Mouse (Mus musculus): ENCODE measurements around the gene Neurod1. TPM values are rescaled to one million over a fixed set of nuclear protein-coding genes. Genes with fewer than 3 reads are reported as not detected.

Gene Neurod1
- polyA plus RNA-seq (2015; fragmentation: Nextera tagmentation; extraction: Ambion mirVana): 29.7 and 36.7 TPM in 2 replicates

DNA sequence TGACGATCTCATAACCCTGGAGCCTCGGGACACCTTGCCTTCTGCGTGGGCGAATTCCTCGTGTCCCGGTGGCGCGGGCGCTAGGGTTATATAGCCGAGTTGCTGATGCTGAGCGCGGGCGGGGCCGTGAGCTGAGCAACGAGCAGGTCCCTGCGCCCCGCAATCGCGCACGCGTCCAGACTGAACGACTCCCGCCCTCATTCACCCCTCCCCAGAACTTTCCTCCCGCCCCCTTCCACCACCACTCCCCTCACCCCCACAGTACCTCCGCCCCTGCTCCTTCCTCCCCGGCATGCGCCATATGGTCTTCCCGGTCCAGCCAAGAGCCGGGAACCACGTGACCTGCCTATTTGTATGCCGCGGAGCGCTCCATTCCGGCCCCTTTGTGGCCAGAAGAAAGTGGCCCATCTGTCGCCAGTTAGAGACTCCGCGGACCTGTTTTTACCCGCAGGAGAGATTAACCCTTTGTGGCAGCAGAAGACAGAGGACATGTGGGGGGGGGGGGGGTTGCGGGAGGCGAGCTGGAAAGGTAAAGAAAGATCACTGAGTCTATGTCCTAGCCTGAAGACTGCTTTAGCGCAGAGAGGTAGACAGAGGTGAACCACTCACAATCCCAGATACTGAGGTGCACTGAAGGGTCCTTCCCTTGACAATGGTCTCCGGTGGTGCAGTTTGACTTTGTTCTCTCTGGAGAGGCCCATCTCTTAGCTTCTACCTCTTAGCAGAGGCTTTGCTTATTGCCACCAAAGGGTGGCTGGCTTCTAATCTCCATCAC lies at the start of gene Neurod1, which contains the start of gene Cerkl:
Gene Neurod1 (minus strand): TSS at position 177 of the 775 bp plus-strand sequence.
Gene Cerkl (minus strand): TSS at position 211 of the 775 bp plus-strand sequence.
- peak within 1 kb of the TSS; percentile 80 for H3K27ac ChIP-seq (replicated peaks)
- 1% methylated on average over 42 of the region's 42 CpGs for whole genome bisulfite sequencing
- peak within 1 kb of the TSS; percentile 72 for H3K4me2 ChIP-seq
- H3K4me3 ChIP-seq: peak within 1 kb of the TSS; percentile 47
- H3K4me1 ChIP-seq (replicated peaks): peaks cover 71% of the 10 kb centered on the region
- H3K36me3 ChIP-seq: no peaks in the 10 kb centered on the region
- peak within 1 kb of the TSS; percentile 70 for H3K9ac ChIP-seq
- no peaks in the 10 kb centered on the region for H3K9me3 ChIP-seq
- H3K27me3 ChIP-seq: peaks cover 73% of the 10 kb centered on the region
- peak; percentile 83 for ATAC-seq (ENCODE audit: low read depth)

DNA sequence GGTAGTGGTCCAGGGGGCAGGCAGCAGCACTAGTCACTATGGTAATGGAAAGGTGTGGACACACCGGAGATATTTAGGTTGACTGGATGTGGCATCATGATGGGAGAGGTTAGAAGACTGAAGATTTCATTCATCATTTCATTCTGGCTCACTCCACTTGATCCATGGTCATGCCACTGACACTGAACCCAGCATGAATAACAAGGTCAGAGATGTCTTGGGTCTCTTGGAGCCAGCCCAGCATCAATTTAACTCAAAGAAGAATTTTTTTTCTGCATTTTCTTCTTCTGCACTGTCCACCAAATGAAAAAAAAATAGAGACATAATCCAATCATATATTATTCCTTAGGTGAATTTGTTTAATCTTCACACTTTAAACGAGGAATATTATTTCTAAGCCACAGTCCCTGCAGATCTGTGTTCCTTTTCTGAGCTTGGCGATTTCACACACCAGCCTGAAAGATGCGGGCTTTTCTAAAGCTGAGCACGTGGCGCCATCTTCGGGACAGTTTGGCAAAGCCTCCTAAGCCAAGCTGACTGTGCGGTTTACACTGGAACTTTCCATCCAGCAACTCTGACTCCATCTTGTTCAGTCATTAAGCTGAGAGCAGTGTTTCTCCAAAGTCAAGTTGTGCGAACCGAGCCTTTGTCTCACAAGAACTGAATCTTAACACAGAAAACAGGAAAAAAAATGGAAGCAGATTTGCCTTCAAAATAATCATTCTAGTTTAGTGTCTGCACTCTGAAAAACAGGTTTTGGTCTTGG lies 42.6 kb upstream of the Neurod1 start:
- peak; percentile 67; the same call in 1 of the 2 replicates for ATAC-seq (ENCODE audit: low read depth)
- Histone ChIP-seq H3K9me3 (no peaks in the 10 kb centered on the region), H3K9ac (no peak overlapping the region), H3K4me2 (no peak overlapping the region), H3K4me3 (no peak overlapping the region), H3K36me3 (no peaks in the 10 kb centered on the region), H3K4me1 (replicated peaks) (no peaks in the 10 kb centered on the region), H3K27me3 (0 out of 2 replicates have a peak, but pooled peaks cover 6% of the 10 kb centered on the region), H3K27ac (replicated peaks) (no peak overlapping the region)
- 24% methylated on average over 10 of the region's 10 CpGs for WGBS

DNA sequence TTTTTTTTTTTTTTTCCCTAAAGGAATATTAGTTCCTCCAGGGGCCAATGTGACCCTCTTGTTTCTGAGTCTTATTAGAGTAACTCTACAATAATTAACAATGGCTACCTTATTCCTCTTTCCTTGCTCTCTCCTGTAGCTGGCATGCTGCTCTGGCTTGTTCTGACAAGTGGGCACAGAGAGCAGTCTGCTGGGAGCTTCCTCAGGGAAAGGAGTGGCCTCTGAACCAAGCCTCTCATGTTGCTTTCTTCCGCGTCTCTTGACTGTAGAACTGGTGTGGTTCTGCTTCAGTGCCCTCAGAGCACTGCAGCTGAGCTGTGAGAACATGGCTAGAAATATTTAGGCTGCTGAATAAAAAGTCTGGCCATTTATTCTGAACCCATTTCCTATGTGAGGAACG lies 28.6 kb upstream of the Neurod1 start:
- no peak overlapping the region for H3K4me2 ChIP-seq
- no peaks in the 10 kb centered on the region for H3K9me3 ChIP-seq
- H3K9ac ChIP-seq: no peak overlapping the region
- ATAC-seq (ENCODE audit: low read depth): no peak
- H3K4me1 ChIP-seq (replicated peaks): no peaks in the 10 kb centered on the region
- no peaks in the 10 kb centered on the region for H3K27me3 ChIP-seq
- 63% methylated on average over 3 of the region's 3 CpGs for WGBS
- H3K36me3 ChIP-seq: no peaks in the 10 kb centered on the region
- H3K27ac ChIP-seq (replicated peaks): no peak overlapping the region
- no peak overlapping the region for H3K4me3 ChIP-seq

DNA sequence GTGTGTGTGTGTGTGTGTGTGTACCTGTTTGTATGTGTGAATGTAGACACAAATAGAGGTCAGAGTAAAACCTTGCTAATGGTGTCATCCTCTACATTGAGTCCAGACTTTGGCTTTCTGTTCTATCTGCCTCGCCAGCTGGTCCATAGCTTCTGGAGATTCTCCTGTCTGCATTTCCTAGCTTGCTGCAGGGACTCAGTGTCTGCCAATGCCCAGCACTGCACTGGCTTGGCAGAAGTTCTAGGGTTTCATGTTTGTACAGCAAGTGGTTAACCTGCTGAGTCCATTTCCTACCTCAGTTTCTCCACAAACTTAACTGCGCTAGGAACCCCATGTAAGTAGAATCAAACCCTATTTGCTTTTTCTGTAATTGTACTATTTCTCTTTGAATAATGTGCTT lies 26.0 kb upstream of the Neurod1 start:
- H3K4me3 ChIP-seq: no peak overlapping the region
- H3K4me2 ChIP-seq: no peak overlapping the region
- H3K4me1 ChIP-seq (replicated peaks): no peaks in the 10 kb centered on the region
- H3K36me3 ChIP-seq: no peaks in the 10 kb centered on the region
- H3K9me3 ChIP-seq: no peaks in the 10 kb centered on the region
- ATAC-seq (ENCODE audit: low read depth): no peak
- no peak overlapping the region for H3K27ac ChIP-seq (replicated peaks)
- H3K27me3 ChIP-seq: no peaks in the 10 kb centered on the region
- WGBS: 91% methylated on average over 2 of the region's 2 CpGs
- H3K9ac ChIP-seq: no peak overlapping the region

DNA sequence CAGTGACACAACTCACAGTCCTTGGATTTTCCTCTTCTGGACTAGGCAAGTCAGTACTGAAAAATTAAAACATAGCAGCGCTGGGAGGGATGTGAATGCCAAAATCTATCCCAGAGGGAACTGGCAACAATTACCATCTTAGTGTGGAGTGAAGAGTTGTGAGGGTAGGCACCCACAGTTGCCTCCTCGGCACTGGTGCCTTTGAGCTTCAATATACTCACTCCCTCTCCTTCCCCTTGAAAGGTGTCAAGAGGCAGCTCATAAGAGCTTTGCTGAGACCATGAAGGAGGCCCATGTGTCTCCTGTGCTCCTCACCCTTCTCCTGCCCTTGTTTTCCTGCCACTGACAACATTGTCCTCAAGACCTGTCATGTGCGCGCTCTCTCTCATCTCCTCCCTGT lies 5.9 kb upstream of the Neurod1 start:
- Histone ChIP-seq H3K9me3 (no peaks in the 10 kb centered on the region), H3K4me2 (no peak overlapping the region), H3K36me3 (no peaks in the 10 kb centered on the region), H3K4me3 (no peak overlapping the region), H3K27me3 (peaks cover 59% of the 10 kb centered on the region), H3K4me1 (replicated peaks) (peaks cover 33% of the 10 kb centered on the region), H3K9ac (no peak overlapping the region), H3K27ac (replicated peaks) (no peak overlapping the region)
- ATAC-seq (ENCODE audit: low read depth): no peak
- WGBS: 86% methylated on average over 4 of the region's 4 CpGs

DNA sequence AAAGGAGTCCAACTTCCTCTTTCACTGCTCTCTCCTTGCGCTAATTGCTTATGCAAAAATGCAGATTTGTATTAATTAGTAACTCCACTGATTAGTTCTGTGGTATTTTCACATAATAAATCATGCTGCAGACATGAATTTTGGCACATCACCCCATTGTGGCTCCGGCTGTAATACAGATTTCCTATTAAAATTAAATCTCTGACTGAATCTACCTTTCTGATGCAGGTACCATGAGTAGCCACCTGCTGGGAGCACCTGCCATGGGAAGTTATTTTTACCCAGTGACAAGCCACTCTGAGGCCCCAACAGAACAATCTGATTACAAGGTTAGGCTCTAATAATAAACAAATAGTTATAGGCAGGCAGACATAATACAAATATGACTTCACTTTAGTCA lies 5.3 kb upstream of the Neurod1 start:
- Histone ChIP-seq H3K27ac (replicated peaks) (no peak overlapping the region), H3K36me3 (no peaks in the 10 kb centered on the region), H3K27me3 (peaks cover 62% of the 10 kb centered on the region), H3K9me3 (no peaks in the 10 kb centered on the region), H3K4me2 (no peak overlapping the region), H3K4me3 (no peak overlapping the region), H3K4me1 (replicated peaks) (peaks cover 38% of the 10 kb centered on the region), H3K9ac (no peak overlapping the region)
- WGBS: 81% methylated on average over 2 of the region's 2 CpGs
- no peak for ATAC-seq (ENCODE audit: low read depth)

DNA sequence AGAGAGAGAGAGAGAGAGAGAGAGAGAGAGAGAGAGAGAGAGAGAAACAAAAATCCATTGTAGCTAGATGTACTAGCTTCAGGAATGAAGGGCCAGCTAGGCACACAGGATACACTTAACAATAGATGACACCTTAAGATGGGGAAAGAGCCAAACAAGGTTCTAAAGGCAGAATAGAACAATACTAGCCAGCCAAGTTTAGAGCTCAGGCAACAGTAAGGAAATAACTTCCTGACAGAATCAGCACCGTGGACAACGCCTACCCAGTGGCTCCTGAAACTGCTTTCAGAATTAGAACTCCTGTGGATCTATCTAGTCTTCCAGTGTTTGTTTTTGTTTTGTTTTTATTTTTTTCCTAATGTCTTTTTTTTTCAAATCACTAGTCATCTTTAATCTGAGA lies 4.0 kb upstream of the Neurod1 start:
- Histone ChIP-seq H3K9ac (no peak overlapping the region), H3K4me1 (replicated peaks) (peaks cover 51% of the 10 kb centered on the region), H3K36me3 (no peaks in the 10 kb centered on the region), H3K4me2 (peak overlapping the region; percentile 48), H3K27ac (replicated peaks) (no peak overlapping the region), H3K4me3 (no peak overlapping the region), H3K27me3 (peaks cover 71% of the 10 kb centered on the region), H3K9me3 (no peaks in the 10 kb centered on the region)
- WGBS: 8% methylated on average over 2 of the region's 2 CpGs
- ATAC-seq (ENCODE audit: low read depth): no peak

DNA sequence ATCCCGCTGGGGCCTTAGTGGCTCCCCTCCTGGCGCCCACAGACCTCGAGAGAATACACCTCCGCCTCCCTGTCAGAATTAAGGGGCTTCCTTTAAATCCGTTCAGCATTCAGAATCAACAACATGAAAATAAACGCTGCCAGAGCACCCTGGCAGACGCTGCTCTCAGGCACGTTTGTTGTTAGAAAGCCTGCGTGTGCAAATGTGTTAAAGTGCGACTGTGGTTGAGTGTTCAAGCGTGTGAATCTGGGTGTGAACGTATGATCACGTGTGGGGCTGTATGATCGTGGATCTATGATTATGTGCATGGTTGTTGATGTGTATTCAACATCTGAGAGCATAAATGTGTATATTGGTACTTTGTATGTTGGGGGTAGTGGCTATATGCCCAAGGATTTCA lies 3.6 kb upstream of the Neurod1 start:
- ATAC-seq (ENCODE audit: low read depth): no peak
- H3K4me1 ChIP-seq (replicated peaks): peaks cover 56% of the 10 kb centered on the region
- H3K9me3 ChIP-seq: no peaks in the 10 kb centered on the region
- H3K27me3 ChIP-seq: peaks cover 76% of the 10 kb centered on the region
- 3% methylated on average over 14 of the region's 14 CpGs for WGBS
- H3K36me3 ChIP-seq: no peaks in the 10 kb centered on the region
- peak overlapping the region; percentile 14 for H3K4me3 ChIP-seq
- peak overlapping the region; percentile 48 for H3K4me2 ChIP-seq
- H3K27ac ChIP-seq (replicated peaks): peak overlapping the region; percentile 49
- peak overlapping the region; percentile 22; the same call in 1 of the 2 replicates for H3K9ac ChIP-seq

DNA sequence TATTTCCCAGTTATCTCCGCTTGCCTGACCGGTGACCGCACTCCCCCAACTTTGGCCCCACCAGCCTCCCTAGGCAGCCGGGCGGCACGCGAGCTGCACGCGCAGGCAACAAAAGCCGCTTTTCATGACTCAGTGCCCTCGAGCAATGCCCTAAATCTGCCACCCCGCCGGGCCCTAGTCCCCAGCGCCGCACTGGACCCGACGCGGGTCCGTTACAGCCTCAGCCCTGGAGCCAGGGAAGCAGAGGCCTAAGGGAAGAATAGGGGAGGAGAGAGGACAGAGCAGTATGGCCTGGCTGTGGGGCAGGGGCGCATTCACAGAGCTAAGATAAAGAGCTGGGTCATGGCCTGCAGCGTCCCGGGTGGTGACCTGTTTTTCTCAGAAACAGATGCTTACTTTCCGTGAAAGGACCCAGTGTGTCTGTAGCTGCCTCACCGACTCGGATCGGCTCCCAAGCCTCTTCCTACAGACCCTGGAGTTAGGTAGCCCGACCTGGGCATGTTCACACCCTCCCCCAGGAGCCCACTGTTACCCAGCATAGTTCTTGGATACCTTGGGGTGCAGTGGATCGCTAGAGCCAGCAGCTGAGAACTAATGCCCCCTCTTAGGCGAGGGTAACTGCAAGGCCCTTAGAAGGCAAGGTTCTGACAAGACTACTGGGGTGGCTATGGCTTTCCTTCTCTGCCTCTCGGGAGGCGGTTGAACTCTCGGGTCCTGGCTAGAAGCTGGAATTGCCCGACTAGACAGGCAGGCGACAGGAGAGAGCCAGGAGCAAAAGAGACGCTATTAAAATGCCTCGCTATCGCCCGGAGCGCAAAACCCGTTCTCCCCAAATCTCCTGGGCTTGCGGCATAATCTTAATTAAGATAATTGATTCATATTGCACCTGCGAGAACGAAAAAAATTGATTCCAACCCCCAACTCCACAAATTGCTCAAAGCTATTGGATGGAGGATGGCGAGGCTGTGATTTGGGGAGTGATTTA lies 2.8 kb upstream of the Neurod1 start:
- Histone ChIP-seq H3K9me3 (no peaks in the 10 kb centered on the region), H3K4me2 (peak overlapping the region; percentile 48), H3K4me1 (replicated peaks) (peaks cover 63% of the 10 kb centered on the region), H3K27me3 (peaks cover 83% of the 10 kb centered on the region), H3K9ac (peak overlapping the region; percentile 59), H3K36me3 (no peaks in the 10 kb centered on the region), H3K27ac (replicated peaks) (peak overlapping the region; percentile 49), H3K4me3 (peak overlapping the region; percentile 14)
- under 1% methylated on average over 44 of the region's 44 CpGs for WGBS
- peak; percentile 21 for ATAC-seq (ENCODE audit: low read depth)

DNA sequence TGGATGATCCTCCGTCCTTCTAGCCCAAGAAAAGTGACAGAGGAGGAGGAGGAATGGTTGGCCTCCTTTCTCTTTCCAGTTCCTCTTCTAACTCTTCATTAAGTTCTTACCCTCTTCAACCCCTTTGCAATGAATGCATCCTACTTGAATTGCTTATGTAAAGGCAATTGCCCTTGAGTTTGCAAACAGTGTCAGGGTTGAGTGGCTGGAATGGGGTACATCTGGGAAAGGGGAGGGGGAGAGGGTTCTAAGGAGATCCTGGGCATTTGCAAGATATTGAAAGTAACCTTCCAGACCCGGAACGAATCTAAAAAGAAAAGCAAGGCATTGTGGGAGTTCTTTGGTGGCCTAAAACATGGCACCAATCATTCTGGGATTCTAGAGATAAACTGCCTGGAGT lies 1.4 kb upstream of the Neurod1 start:
- H3K4me2 ChIP-seq: no peak overlapping the region
- peaks cover 77% of the 10 kb centered on the region for H3K27me3 ChIP-seq
- no peak overlapping the region for H3K9ac ChIP-seq
- peaks cover 71% of the 10 kb centered on the region for H3K4me1 ChIP-seq (replicated peaks)
- no peaks in the 10 kb centered on the region for H3K9me3 ChIP-seq
- H3K4me3 ChIP-seq: no peak overlapping the region
- 13% methylated on average over 3 of the region's 3 CpGs for WGBS
- no peak overlapping the region for H3K27ac ChIP-seq (replicated peaks)
- no peaks in the 10 kb centered on the region for H3K36me3 ChIP-seq
- no peak for ATAC-seq (ENCODE audit: low read depth)

DNA sequence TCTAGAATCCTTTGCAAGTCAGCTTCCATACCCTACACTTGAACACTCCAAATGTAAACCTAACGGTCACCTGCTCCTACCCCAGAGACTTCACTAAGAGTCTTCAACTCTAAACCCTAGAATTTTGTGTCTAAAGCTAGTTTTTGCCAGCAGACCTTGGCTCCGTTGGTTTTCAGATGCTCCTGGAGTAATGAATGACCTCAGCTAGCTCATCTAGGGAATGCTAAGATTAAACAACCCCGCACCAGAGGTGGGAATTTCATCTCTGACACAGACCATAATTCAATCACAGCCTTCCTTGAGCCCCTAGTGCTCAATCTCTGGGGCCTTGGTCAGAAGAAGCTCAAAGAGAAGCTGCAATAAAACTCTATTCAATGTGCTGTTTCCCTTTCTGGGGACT lies 883 bp upstream of the Neurod1 start:
- Histone ChIP-seq H3K27ac (replicated peaks) (0 out of 2 replicates have a peak overlapping the region, but pooled peaks have one; percentile 80), H3K27me3 (peaks cover 74% of the 10 kb centered on the region), H3K9ac (no peak overlapping the region), H3K4me1 (replicated peaks) (peaks cover 71% of the 10 kb centered on the region), H3K4me2 (peak overlapping the region; percentile 72), H3K4me3 (no peak overlapping the region; the same call in 1 of the 2 replicates), H3K9me3 (no peaks in the 10 kb centered on the region), H3K36me3 (no peaks in the 10 kb centered on the region)
- 48% methylated on average over 3 of the region's 3 CpGs for WGBS
- no peak for ATAC-seq (ENCODE audit: low read depth)
